Mouse (Mus musculus) kidney, embryonic 14.5 days (tissue): ENCODE results near the gene Tmem63b. TPM values are rescaled to one million over a fixed set of nuclear protein-coding genes. Genes with fewer than 3 reads are reported as not detected.

Experiments used
- ATAC-seq: fragments of 200-750 bp; cut with Nextera tagmentation; 2 replicates; pipeline ENCODE4 v1.8.0; 2017; ENCODE audit warnings: moderate number of reproducible peaks, mild to moderate bottlenecking, moderate TSS enrichment, moderate library complexity; ENCODE audit not compliant: low FRiP score, low TSS enrichment
- H3K27ac ChIP-seq: fragments of 300-500 bp; sonication (generic); 2 replicates; pipeline ENCODE4 v1.5.1; 2014; ENCODE audit warnings: low read depth, mild to moderate bottlenecking, low read length, moderate library complexity, mixed read lengths
- H3K27me3 ChIP-seq: fragments of 300-500 bp; sonication (generic); 2 replicates; pipeline ENCODE4 v1.6.1; 2014; ENCODE audit warnings: mild to moderate bottlenecking, low read length; ENCODE audit not compliant: control insufficient read depth, insufficient read depth
- H3K36me3 ChIP-seq: fragments of 300-500 bp; sonication (generic); 2 replicates; pipeline ENCODE4 v1.6.1; 2014; ENCODE audit warnings: low read length, mixed read lengths; ENCODE audit not compliant: control insufficient read depth, insufficient read depth
- H3K4me1 ChIP-seq: fragments of 300-500 bp; sonication (generic); 2 replicates; pipeline ENCODE4 v1.6.1; 2014; ENCODE audit warnings: low read length, mixed read lengths; ENCODE audit not compliant: control insufficient read depth, insufficient read depth
- H3K4me2 ChIP-seq: fragments of 300-500 bp; sonication (generic); replicated peaks from 2 replicates; pipeline ENCODE4 v1.6.1; 2014; ENCODE audit warnings: low read depth, mild to moderate bottlenecking, low read length
- H3K4me3 ChIP-seq: fragments of 300-500 bp; sonication (generic); 2 replicates; pipeline ENCODE4 v1.5.1; 2014; ENCODE audit warnings: mild to moderate bottlenecking, low read length
- H3K9ac ChIP-seq: fragments of 300-500 bp; sonication (generic); 2 replicates; pipeline ENCODE4 v1.6.1; 2014; ENCODE audit warnings: low read depth, mild to moderate bottlenecking, low read length, moderate library complexity
- H3K9me3 ChIP-seq: fragments of 300-500 bp; sonication (generic); 2 replicates; pipeline ENCODE4 v1.6.1; 2016; ENCODE audit warnings: low read length; ENCODE audit not compliant: control insufficient read depth
- WGBS: fragments of 180-500 bp; shearing (Covaris S2); extraction: QIAGEN DNeasy Blood & Tissue Kit; methylation state at CpG from one replicate; pipeline ENCODE4 v1.1.7; 2014; 5-methylcytosine and 5-hydroxymethylcytosine counted together
- polyA plus RNA-seq: library from polyadenylated mRNA; unstranded; fragments of >200 nt; fragmentation: Nextera tagmentation; extraction: Ambion mirVana; gene quantifications from 2 replicates; pipeline ENCODE4 v1.2.1, GENCODE M21; 2014

Gene Tmem63b
- polyA plus RNA-seq, 1 experiment from 2014 or later: 28.0 TPM

DNA sequence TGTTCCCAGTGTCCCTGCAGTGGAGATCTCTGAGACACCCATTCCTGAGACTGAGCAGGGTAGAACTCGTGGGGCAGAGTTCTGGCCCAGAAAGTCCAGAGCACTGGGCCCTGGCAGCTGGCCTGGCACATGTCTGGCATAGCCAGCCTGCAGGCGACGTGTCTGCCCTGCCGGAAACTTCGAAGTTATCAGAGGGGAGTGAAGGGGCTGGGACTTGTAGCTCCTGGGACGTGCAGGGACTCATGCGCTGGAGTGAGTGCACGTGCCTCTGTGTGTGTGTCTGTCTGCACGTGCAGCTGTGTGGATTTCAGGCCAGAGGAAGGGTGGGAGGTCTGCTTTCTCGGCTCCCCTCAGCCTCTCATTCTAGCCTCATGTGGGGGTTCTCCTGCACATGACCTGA is 42.7 kb upstream of the Tmem63b start:
- Histone ChIP-seq H3K27me3 (no peaks in the 10 kb centered on the region), H3K27ac (no peak overlapping the region), H3K4me3 (no peak overlapping the region), H3K4me1 (peaks cover 10% of the 10 kb centered on the region; the same call in 1 of the 2 replicates), H3K9ac (no peak overlapping the region), H3K9me3 (no peaks in the 10 kb centered on the region), H3K36me3 (no peaks in the 10 kb centered on the region), H3K4me2 (no peak overlapping the region)
- ATAC-seq: no peak
- 53% methylated on average over 10 of the region's 10 CpGs for WGBS

DNA sequence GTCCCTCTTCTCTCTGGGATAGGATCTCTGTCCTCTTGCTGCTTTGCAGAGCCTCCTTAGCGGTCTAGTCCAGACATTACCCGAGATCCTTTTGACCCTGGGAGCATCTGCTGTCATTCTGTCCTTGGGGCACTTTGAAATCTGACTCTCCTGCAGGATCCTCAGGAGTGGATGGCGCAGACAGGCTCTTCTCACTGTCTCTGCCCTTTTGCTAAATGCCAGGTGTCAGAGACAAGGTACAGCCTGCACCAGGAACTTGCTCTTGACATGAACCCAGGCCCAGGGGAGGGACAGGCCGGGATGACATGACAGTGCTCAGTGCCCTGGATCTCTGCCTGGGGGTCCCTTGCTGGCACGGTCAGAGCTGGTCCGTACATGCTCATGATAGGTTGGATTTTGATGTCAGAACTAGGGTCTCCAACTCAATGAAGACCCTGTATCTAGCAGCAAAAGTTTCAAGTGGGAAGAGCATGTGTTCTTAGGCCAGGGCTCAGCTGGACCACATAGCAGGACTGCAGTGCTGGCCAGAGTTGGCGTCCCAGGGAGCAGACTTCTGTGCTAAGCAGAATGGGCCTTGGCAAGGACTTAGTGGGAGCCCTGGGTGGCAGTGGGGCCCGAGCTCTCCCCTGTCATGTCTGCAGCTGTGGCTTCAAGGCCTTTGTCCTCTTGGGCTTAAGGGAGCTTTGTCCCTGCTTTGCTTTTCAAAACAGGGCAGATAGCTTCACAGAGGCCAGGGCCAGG is 41.4 kb upstream of the Tmem63b start:
- ATAC-seq: no peak
- no peak overlapping the region for H3K9ac ChIP-seq
- H3K4me2 ChIP-seq: no peak overlapping the region
- H3K27ac ChIP-seq: no peak overlapping the region
- H3K4me1 ChIP-seq: 0 out of 2 replicates have a peak, but pooled peaks cover 3% of the 10 kb centered on the region
- H3K9me3 ChIP-seq: no peaks in the 10 kb centered on the region
- no peaks in the 10 kb centered on the region for H3K36me3 ChIP-seq
- 44% methylated on average over 8 of the region's 8 CpGs for WGBS
- H3K4me3 ChIP-seq: no peak overlapping the region
- H3K27me3 ChIP-seq: no peaks in the 10 kb centered on the region

DNA sequence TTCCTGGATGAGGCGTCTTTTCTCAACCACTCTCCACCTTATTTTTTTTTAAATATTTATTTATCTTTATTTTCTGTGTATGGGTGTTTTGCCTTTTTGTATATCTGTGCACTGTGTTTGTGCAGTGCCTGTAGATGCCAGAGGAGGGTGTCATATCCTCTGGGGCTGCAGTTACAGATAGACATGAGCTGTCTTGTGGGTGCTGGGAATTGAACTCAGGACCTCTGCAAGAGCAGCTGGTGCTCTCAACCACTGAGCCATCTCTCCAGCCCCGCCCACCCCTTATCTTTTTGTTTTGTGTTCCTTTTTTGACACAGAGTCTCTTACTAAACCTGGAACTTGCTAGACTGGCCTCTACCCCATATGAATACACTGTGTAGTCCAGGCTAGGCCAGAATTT is 40.8 kb upstream of the Tmem63b start:
- WGBS: 92% methylated on average over 2 of the region's 2 CpGs
- no peak overlapping the region for H3K4me3 ChIP-seq
- no peak overlapping the region for H3K4me2 ChIP-seq
- no peak overlapping the region for H3K9ac ChIP-seq
- no peaks in the 10 kb centered on the region for H3K27me3 ChIP-seq
- H3K27ac ChIP-seq: no peak overlapping the region
- H3K9me3 ChIP-seq: no peaks in the 10 kb centered on the region
- 0 out of 2 replicates have a peak, but pooled peaks cover 3% of the 10 kb centered on the region for H3K4me1 ChIP-seq
- no peaks in the 10 kb centered on the region for H3K36me3 ChIP-seq
- ATAC-seq: no peak

DNA sequence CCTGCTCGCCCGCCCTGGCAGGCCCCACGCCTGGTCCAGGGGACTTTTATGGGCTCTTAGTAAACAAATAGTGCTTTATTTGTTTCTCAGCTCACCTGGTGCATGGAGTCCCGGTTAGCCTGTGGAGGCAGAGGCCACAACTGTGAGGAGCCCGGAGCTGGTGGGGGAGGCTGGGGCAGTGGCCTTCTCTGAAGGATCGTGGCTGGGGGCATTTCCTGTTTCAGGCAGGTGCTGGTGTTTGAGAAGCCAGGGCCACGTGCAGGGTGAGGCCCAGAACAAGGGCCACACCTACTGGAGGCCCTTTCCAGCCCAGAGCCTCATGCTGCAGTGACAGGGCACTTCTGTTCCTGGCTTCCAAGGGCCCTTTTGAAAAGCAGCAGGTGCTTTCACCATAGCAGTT is 39.5 kb upstream of the Tmem63b start:
- Histone ChIP-seq H3K27me3 (no peaks in the 10 kb centered on the region), H3K4me3 (no peak overlapping the region), H3K9me3 (no peaks in the 10 kb centered on the region), H3K4me1 (0 out of 2 replicates have a peak, but pooled peaks cover 3% of the 10 kb centered on the region), H3K27ac (no peak overlapping the region), H3K9ac (no peak overlapping the region; the same call in 1 of the 2 replicates), H3K36me3 (no peaks in the 10 kb centered on the region), H3K4me2 (no peak overlapping the region)
- 44% methylated on average over 7 of the region's 7 CpGs for WGBS
- no peak for ATAC-seq

DNA sequence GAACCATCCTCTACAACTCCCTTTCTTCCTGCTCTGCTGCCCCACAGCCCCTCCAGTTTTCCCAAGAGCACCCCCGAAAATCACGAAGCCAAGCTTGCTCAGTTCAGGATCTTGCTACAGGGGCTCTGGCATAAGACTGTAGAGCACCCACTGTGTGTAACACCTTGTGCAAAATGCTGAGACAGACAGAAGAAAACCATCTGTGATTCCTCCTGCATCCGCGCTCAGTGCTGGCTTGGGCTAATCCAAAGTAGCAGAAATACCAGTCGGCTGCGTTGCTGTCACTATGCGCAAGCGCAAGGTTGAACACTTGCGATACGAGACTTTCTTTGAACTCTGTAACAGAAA is 37.8 kb upstream of the Tmem63b start:
- H3K4me2 ChIP-seq: no peak overlapping the region
- WGBS: 91% methylated on average over 10 of the region's 10 CpGs

DNA sequence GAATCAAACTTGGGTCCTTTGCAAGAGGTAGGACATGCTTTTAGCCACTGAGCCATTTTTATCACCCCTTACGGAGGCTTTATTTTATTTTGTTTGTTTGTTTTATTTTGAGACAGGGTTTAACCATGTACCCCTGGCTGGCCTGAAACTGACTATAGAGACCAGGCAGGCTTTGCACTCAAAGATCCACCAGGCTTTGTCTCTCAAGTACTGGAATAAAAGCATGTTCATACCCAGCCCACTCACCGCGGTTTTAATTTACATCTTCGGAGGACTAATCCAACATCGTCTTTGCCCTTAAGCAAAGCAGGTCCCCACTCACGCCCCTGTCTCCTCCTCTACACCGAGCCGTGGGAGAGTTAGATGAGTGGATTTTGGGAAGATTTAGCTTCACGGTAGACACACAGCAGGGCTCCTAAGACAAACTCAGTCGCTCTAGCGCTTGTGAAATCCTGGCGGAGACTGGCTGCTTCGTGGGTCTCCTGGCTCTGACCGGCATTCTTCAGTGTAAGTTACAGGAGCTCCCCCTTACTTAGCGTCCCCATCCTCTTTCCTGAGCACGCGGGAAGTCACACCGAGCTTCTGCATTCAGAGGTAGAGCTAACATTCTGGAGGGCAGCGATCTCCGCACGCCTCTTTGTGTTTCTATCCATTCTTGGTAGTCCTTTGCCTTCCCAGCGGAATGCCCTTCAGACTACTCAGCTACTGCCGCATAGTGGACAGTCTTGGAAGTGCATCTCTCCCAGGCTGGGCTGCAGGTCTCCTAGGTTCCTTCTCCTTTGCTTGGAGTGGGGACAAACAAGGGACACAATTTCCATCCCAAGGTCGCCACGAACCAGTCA is 37.2 kb upstream of the Tmem63b start:
- WGBS: 4% methylated on average over 25 of the region's 25 CpGs
- H3K36me3 ChIP-seq: no peaks in the 10 kb centered on the region
- ATAC-seq: peak; percentile 48
- no peaks in the 10 kb centered on the region for H3K27me3 ChIP-seq
- H3K4me2 ChIP-seq: peak overlapping the region; percentile 62
- peak overlapping the region; percentile 70 for H3K9ac ChIP-seq
- 0 out of 2 replicates have a peak, but pooled peaks cover 3% of the 10 kb centered on the region for H3K4me1 ChIP-seq
- H3K27ac ChIP-seq: 0 out of 2 replicates have a peak overlapping the region, but pooled peaks have one; percentile 38
- H3K4me3 ChIP-seq: peak overlapping the region; percentile 52
- H3K9me3 ChIP-seq: no peaks in the 10 kb centered on the region

More for the DNA sequence above, 37.8 kb upstream of the Tmem63b start:
- no peaks in the 10 kb centered on the region for H3K27me3 ChIP-seq
- no peak overlapping the region for H3K4me3 ChIP-seq
- H3K36me3 ChIP-seq: no peaks in the 10 kb centered on the region
- H3K9me3 ChIP-seq: no peaks in the 10 kb centered on the region
- H3K27ac ChIP-seq: no peak overlapping the region
- 0 out of 2 replicates have a peak, but pooled peaks cover 3% of the 10 kb centered on the region for H3K4me1 ChIP-seq
- no peak overlapping the region for H3K9ac ChIP-seq
- no peak for ATAC-seq

DNA sequence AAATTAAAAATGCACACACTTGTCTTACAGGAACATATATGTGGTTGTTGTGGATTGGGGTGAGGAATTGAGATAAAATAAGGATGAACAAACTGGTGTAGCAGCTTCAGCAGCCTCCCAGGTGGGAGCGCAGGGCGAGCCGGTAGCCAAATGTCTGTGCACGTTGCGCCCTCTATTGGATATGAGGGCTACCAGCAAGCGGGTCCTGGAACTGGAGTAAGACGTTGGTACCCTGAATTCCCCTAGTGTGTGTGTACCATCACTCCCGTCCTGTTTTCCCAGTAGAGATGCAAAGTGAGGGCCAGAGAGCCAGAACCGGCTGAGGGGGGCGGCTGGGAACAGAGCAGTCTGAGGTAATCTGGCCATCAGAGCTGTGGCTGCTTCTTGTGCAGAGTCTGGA is 31.6 kb upstream of the Tmem63b start:
- Histone ChIP-seq H3K9me3 (no peaks in the 10 kb centered on the region), H3K4me1 (no peaks in the 10 kb centered on the region; the same call in 1 of the 2 replicates), H3K36me3 (no peaks in the 10 kb centered on the region), H3K27me3 (no peaks in the 10 kb centered on the region), H3K27ac (no peak overlapping the region), H3K4me3 (no peak overlapping the region), H3K4me2 (no peak overlapping the region), H3K9ac (no peak overlapping the region)
- peak; percentile 28; the same call in 1 of the 2 replicates for ATAC-seq
- 12% methylated on average over 10 of the region's 10 CpGs for WGBS

DNA sequence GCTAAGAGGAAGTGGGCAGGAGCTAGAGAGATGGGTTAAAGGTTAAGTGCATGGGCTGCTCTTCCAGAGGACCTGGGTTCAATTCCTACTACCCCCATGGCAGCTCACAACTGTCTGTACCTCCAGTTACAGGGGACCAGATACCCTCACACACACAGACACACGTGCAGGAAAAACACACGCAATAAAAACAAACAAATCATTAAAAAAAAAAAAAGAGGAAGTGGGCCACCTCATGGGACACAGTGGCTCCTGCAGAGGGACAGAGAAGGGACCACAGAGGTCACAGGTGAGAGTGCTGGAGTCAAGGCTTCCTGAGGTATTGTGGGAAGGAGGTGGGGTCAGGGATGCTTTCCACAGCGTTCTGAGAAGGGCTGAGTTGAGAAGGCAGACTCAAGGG is 24.8 kb upstream of the Tmem63b start:
- H3K27me3 ChIP-seq: no peaks in the 10 kb centered on the region
- no peaks in the 10 kb centered on the region for H3K4me1 ChIP-seq
- no peak overlapping the region for H3K9ac ChIP-seq
- H3K4me3 ChIP-seq: no peak overlapping the region
- H3K27ac ChIP-seq: no peak overlapping the region
- no peaks in the 10 kb centered on the region for H3K9me3 ChIP-seq
- no peak for ATAC-seq
- WGBS: 57% methylated on average over 3 of the region's 3 CpGs
- H3K36me3 ChIP-seq: no peaks in the 10 kb centered on the region
- no peak overlapping the region for H3K4me2 ChIP-seq

DNA sequence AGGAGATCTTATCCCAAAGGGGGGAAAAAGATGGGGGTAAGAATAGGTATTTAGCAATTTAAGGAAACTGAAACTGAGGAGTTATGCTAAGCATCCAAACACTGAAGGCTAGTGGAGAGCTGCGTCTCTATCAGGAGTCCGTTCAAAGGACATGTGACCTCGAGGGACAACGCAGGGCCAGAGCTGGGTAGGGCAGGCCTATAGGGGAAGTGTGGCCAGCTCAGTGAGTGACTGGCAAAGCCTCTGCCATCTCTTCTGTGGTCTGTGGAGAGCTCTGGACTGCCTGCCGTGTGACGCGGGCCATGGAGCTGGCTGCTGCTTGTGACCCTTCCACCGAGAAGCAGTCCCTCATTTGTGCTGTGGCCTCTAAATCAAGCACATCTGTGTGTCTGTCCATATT is 23.7 kb upstream of the Tmem63b start:
- no peaks in the 10 kb centered on the region for H3K4me1 ChIP-seq

More for the DNA sequence above, 23.7 kb upstream of the Tmem63b start:
- Histone ChIP-seq H3K27ac (no peak overlapping the region), H3K4me3 (no peak overlapping the region), H3K9ac (no peak overlapping the region), H3K36me3 (no peaks in the 10 kb centered on the region), H3K27me3 (no peaks in the 10 kb centered on the region), H3K9me3 (no peaks in the 10 kb centered on the region), H3K4me2 (no peak overlapping the region)
- no peak for ATAC-seq
- WGBS: 86% methylated on average over 8 of the region's 8 CpGs
